Mouse (Mus musculus) forebrain, embryonic 13.5 days (tissue): ENCODE data around the gene Bbof1. TPM values are rescaled to one million over a fixed set of nuclear protein-coding genes. Genes with fewer than 3 reads are reported as not detected.

Experiments used
- ATAC-seq: fragments of 200-750 bp; cut with Nextera tagmentation; 2 replicates; pipeline ENCODE4 v1.8.0; 2017
- H3K27ac ChIP-seq: fragments of 300-500 bp; sonication (generic); 2 replicates; pipeline ENCODE4 v1.5.1; 2015; ENCODE audit warnings: inconsistent platforms, mild to moderate bottlenecking, moderate library complexity
- H3K27me3 ChIP-seq: fragments of 300-500 bp; sonication (generic); 2 replicates; pipeline ENCODE4 v1.6.1; 2015; ENCODE audit warnings: mild to moderate bottlenecking, inconsistent platforms
- H3K36me3 ChIP-seq: fragments of 300-500 bp; sonication (generic); 2 replicates; pipeline ENCODE4 v1.6.1; 2015; ENCODE audit warnings: mild to moderate bottlenecking, inconsistent platforms; ENCODE audit not compliant: poor library complexity, severe bottlenecking
- H3K4me1 ChIP-seq: fragments of 300-500 bp; sonication (generic); 2 replicates; pipeline ENCODE4 v1.6.1; 2015; ENCODE audit warnings: inconsistent platforms
- H3K4me2 ChIP-seq: fragments of 300-500 bp; sonication (generic); 2 replicates; pipeline ENCODE4 v1.6.1; 2015; ENCODE audit warnings: inconsistent platforms, mild to moderate bottlenecking, moderate library complexity
- H3K4me3 ChIP-seq: fragments of 300-500 bp; sonication (generic); 2 replicates; pipeline ENCODE4 v1.5.1; 2015; ENCODE audit warnings: mild to moderate bottlenecking, inconsistent platforms
- H3K9ac ChIP-seq: fragments of 300-500 bp; sonication (generic); 2 replicates; pipeline ENCODE4 v1.6.1; 2015; ENCODE audit warnings: mild to moderate bottlenecking, inconsistent platforms
- H3K9me3 ChIP-seq: fragments of 300-500 bp; sonication (generic); replicated peaks from 2 replicates; pipeline ENCODE4 v1.6.1; 2016; ENCODE audit warnings: inconsistent platforms
- WGBS: fragments of 180-500 bp; shearing (Covaris S2); methylation state at CpG from one replicate; pipeline ENCODE4 v1.1.7; 2015; 5-methylcytosine and 5-hydroxymethylcytosine counted together
- polyA plus RNA-seq: library from polyadenylated mRNA; unstranded; fragments of >200 nt; fragmentation: Nextera tagmentation; extraction: Ambion mirVana; gene quantifications from 2 replicates; pipeline ENCODE4 v1.2.1, GENCODE M21; 2015

Bbof1 gene
- polyA plus RNA-seq, 1 experiment from 2014 or later, result 2.6 TPM

DNA sequence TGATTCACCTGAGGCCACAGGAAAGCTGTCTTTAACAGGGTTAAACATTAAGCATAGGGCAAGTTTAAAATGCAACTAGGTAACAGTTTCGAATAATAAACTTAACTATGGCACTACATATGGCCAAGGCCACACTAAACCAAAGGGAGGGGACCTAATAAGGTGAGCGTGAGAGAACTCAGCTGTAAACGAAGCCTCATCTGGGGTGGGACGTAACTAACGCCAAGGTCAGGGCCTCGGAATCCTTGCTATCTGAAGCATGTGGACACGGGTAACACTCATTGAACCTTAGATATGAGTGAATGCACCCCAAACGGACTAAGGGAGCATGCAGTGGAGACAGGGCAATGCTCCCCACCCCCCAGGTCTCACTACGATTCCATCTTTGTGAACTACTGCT, 5.9 kb upstream of the Bbof1 start:
- H3K27me3 ChIP-seq, result no peaks in the 10 kb centered on the region
- H3K4me1 ChIP-seq, result peaks cover 4% of the 10 kb centered on the region
- H3K4me3 ChIP-seq, result no peak overlapping the region
- no peak overlapping the region for H3K27ac ChIP-seq
- WGBS, result 86% methylated on average over 9 of the region's 9 CpGs
- no peak overlapping the region for H3K9ac ChIP-seq
- H3K4me2 ChIP-seq, result no peak overlapping the region
- no peaks in the 10 kb centered on the region for H3K9me3 ChIP-seq
- no peak for ATAC-seq
- no peaks in the 10 kb centered on the region for H3K36me3 ChIP-seq

DNA sequence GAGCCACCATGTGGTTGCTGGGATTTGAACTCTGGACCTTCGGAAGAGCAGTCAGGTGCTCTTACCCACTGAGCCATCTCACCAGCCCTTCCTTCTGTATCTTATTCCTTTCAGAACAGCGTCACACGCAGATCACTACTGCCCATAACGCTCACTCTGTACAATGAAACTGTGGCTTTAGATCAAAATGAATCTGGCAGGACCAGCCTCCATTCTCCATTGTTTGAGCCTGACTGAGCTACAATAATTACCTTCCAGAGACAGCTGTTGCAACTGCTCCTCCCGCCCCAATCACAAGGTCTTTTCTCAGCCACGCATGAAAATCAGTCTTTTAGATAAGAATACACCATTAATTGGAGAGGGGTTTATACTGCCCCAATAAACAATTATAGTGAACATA, 4.3 kb upstream of the Bbof1 start:
- WGBS, result 51% methylated on average over 6 of the region's 6 CpGs
- H3K4me1 ChIP-seq, result peaks cover 10% of the 10 kb centered on the region

DNA sequence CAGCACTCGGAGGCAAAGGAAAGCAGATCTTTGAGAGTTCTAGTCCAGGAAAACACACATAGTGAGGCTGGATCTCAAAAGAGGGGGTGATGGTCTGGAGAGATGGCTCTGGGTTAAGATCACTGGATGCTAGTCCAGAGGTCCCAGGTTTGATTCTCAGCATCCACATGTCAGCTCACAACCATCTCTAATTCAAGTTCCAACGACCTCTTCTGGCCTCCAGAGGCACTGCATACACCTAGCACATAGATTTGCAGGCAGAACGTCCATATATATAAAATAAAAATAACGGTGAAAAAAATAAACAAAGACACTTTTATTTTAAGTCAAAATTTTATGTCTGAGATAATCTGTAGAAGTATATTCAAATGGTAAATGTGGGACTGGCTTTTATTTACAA, 1.6 kb upstream of the Bbof1 start:
- H3K9me3 ChIP-seq, result no peaks in the 10 kb centered on the region
- peaks cover 10% of the 10 kb centered on the region for H3K4me1 ChIP-seq
- H3K36me3 ChIP-seq, result no peaks in the 10 kb centered on the region
- H3K9ac ChIP-seq, result no peak overlapping the region
- peaks cover 7% of the 10 kb centered on the region; the same call in 1 of the 2 replicates for H3K27me3 ChIP-seq
- no peak overlapping the region for H3K27ac ChIP-seq
- no peak overlapping the region for H3K4me3 ChIP-seq
- WGBS, result 61% methylated on average over 4 of the region's 4 CpGs
- ATAC-seq, result no peak
- H3K4me2 ChIP-seq, result no peak overlapping the region

More for the DNA sequence above, 4.3 kb upstream of the Bbof1 start:
- H3K27ac ChIP-seq, result no peak overlapping the region
- no peaks in the 10 kb centered on the region for H3K36me3 ChIP-seq
- H3K27me3 ChIP-seq, result no peaks in the 10 kb centered on the region
- no peak overlapping the region for H3K4me2 ChIP-seq
- H3K4me3 ChIP-seq, result no peak overlapping the region
- no peaks in the 10 kb centered on the region for H3K9me3 ChIP-seq
- no peak for ATAC-seq
- H3K9ac ChIP-seq, result no peak overlapping the region

DNA sequence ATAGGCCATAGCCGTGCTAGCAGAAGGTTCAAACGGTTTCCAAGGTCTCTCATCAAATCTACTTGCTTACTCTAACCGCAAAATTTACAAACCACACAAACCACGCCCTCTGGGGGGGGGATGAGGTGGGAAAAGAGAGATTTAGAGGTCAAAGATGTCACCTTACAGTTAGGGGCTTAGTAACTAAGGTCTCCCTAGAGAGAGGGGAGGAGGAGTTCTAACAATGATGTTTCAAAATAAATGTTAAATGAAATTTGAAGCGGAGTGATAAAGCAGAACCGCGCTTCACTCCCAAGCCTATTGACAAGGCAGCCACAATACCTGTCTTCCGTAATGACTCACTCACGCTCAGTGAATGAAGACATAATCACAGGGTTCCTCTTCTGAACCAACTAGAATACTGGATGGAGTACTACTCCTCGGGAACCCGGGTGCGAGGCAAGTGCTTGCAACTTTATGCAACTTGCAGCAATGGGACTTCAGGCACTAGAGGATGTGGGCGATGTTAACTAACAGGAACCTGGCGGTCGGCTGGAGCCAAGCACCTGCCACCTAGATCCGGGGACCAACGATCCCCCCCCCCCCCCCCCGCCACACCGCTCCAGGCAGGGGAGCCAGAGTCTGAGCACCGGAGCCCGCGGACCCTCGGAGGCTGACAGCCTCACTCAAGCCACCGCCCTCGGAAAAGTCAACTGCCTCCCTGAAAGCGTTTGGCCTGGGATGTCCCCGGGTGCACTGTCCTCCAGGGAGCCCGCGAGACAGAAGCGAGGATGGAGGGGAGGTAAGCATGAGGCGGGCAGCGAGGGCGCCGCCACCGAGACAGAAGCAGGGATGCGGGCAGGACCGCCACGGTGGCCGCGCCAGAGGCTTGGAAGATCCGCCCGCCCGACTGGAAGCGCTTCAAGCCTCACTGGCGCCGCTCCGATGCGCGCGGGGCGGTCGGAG, 725 bp upstream of the Bbof1 start:
- Histone ChIP-seq H3K27ac (peak overlapping the region; percentile 76), H3K27me3 (peaks cover 7% of the 10 kb centered on the region; the same call in 1 of the 2 replicates), H3K9ac (peak overlapping the region; percentile 80), H3K36me3 (no peaks in the 10 kb centered on the region), H3K4me3 (peak overlapping the region; percentile 73), H3K9me3 (no peaks in the 10 kb centered on the region), H3K4me2 (peak overlapping the region; percentile 90), H3K4me1 (peaks cover 10% of the 10 kb centered on the region)
- 2% methylated on average over 45 of the region's 52 CpGs for WGBS
- ATAC-seq, result peak; percentile 76

DNA sequence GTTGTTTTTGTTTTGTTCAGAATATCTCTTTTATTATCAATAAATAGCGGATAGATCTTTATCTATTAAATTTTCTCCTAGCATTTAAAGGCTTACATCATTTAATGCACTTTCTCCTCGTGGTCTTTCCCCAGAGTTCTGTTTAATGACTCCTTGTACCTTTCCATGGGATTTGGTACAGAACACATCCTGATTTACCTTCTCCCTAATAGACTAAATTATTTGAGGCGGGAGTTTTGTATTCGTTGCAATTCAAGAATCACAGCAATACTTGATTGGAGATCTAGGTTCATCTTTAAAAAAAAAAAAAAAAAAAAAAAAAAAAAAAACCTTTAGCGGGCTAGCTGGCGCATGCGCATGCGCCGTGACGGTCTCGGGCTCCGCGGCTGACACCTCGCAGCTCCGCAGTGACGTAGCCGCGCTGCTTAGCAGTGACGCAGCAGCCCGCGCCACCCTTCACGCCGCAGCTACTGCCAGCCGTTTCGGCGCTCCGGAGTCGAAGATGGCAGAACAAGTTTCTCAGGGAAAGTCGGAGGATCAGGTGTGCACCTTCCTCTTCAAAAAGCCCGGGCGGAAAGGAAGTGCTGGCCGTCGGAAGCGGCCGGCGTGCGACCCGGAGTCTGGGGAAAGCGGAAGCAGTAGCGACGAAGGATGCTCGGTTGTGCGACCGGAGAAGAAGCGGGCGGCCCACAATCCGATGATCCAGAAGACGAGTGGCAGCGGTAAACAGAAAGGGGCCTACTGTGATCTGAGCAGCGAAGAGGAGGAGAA, 8.1 kb downstream of the Bbof1 start, which contains the start of gene Rnf113a2:
Gene Rnf113a2 (plus strand): TSS at position 363 of the 771 bp plus-strand sequence.
- H3K36me3 ChIP-seq, result no peaks in the 10 kb centered on the region
- H3K9me3 ChIP-seq, result 0 out of 2 replicates have a peak, but pooled peaks cover 5% of the 10 kb centered on the region
- H3K9ac ChIP-seq, result peak within 1 kb of the TSS; percentile 61
- no peaks in the 10 kb centered on the region for H3K27me3 ChIP-seq
- H3K4me3 ChIP-seq, result peak within 1 kb of the TSS; percentile 60
- peak within 1 kb of the TSS; percentile 65 for H3K4me2 ChIP-seq
- H3K4me1 ChIP-seq, result peaks cover 8% of the 10 kb centered on the region
- ATAC-seq, result peak; percentile 98
- WGBS, result 3% methylated on average over 50 of the region's 50 CpGs
- H3K27ac ChIP-seq, result peak within 1 kb of the TSS; percentile 74

DNA sequence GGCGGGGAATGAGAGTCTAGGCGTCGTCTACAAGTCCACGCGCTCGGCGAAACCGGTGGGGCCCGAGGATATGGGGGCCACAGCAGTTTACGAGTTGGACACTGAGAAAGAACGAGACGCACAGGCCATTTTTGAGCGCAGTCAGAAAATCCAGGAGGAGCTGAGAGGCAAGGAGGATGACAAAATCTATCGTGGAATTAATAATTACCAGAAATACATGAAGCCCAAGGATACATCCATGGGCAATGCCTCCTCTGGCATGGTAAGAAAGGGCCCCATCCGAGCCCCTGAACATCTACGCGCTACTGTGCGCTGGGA, 8.7 kb downstream of the Bbof1 start:
- 38% methylated on average over 18 of the region's 18 CpGs for WGBS
- H3K4me2 ChIP-seq, result peak overlapping the region; percentile 65
- H3K9me3 ChIP-seq, result 0 out of 2 replicates have a peak, but pooled peaks cover 5% of the 10 kb centered on the region
- peaks cover 8% of the 10 kb centered on the region for H3K4me1 ChIP-seq
- H3K27me3 ChIP-seq, result no peaks in the 10 kb centered on the region
- peak overlapping the region; percentile 61 for H3K9ac ChIP-seq
- peak overlapping the region; percentile 60 for H3K4me3 ChIP-seq
- no peaks in the 10 kb centered on the region for H3K36me3 ChIP-seq
- no peak for ATAC-seq
- H3K27ac ChIP-seq, result peak overlapping the region; percentile 74

DNA sequence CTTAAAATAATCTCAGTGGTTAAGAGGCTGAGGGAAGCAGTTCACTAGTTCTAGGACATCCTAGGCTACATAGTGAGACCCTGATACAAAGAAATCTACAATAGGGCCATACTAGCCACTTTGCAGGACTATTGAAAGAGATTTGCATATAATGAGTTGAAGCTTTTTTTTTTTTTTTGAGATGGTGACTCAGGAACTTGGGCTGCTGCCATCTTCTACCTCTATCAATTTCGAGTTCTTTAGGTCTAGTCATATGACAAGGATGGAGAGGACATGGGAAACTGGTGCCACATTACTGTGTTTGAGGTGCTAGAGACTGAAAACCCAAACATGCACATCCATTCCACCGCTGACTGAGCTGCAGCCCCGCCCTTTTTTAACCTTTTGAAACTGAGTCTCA, 15.1 kb downstream of the Bbof1 start:
- no peaks in the 10 kb centered on the region for H3K27me3 ChIP-seq
- no peak for ATAC-seq
- 53% methylated on average over 3 of the region's 3 CpGs for WGBS
- no peak overlapping the region for H3K27ac ChIP-seq
- H3K4me2 ChIP-seq, result no peak overlapping the region
- no peaks in the 10 kb centered on the region for H3K4me1 ChIP-seq
- no peak overlapping the region for H3K9ac ChIP-seq
- H3K4me3 ChIP-seq, result no peak overlapping the region
- no peaks in the 10 kb centered on the region for H3K9me3 ChIP-seq
- H3K36me3 ChIP-seq, result no peaks in the 10 kb centered on the region

DNA sequence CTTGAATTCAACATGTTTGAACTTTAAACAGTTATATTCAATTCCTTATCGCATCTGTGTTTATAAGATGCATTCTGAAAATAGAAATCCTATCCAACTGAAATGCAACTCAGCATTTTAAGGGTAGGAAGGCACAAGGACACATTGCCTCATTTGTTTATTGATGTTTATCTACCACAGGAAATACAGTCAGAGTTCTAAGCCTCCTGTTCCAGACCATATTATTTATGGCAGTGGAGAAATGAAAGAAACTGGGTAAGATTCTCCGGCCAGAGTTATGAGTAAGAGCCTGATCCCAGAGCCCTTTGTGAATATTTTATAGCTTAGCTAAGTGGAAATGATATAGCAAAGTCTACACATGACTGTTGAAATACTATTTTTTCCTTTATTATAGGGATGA, 21.0 kb downstream of the Bbof1 start:
- no peak overlapping the region for H3K4me3 ChIP-seq
- H3K27ac ChIP-seq, result no peak overlapping the region
- H3K4me1 ChIP-seq, result no peaks in the 10 kb centered on the region
- no peak for ATAC-seq
- no peak overlapping the region for H3K4me2 ChIP-seq
- no peaks in the 10 kb centered on the region for H3K27me3 ChIP-seq
- peaks cover 14% of the 10 kb centered on the region for H3K36me3 ChIP-seq
- no peaks in the 10 kb centered on the region for H3K9me3 ChIP-seq
- H3K9ac ChIP-seq, result no peak overlapping the region
- 96% methylated on average over 2 of the region's 2 CpGs for WGBS

DNA sequence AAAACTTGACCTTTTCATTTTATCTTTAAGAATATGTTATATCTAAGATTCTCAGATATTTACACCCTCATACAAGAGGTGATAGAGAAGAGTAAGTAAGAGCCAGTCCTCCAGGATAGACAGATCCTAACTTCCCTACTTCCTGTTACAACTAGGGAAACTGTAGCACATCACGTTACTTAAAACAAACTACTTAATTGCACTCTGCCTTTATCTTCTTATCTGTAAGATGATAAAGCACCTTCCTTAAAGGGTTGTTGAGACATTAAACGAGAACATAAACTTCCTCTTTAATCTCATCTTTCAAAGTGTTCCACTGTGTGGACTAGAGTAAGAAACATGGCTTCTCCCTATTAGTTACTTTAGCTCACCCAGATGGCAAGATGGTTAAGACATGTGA, 29.8 kb downstream of the Bbof1 start:
- Histone ChIP-seq H3K9me3 (no peaks in the 10 kb centered on the region), H3K4me1 (no peaks in the 10 kb centered on the region), H3K4me2 (no peak overlapping the region), H3K9ac (no peak overlapping the region), H3K27me3 (no peaks in the 10 kb centered on the region), H3K36me3 (peaks cover 1% of the 10 kb centered on the region; the same call in 1 of the 2 replicates), H3K4me3 (no peak overlapping the region), H3K27ac (no peak overlapping the region)
- WGBS, result 82% methylated on average over 2 of the region's 2 CpGs
- ATAC-seq, result no peak

DNA sequence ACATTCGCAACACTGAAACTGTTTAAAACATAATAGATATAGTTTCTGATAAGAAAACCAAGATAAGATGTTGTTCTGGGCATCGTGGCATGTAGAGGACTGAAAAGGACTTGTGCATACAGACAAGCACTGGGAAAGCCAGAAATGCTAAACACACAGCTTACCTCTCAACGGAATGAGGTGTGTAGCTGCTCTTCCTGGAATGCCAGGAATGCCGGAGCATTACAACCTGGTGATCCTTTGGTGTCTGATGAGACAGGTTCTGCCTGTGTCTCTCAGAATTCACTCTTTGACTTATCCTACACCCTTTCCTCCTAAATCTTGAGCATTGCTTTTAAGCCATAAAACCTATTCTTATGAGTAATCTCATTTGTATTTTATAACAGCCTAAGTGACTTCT, 33.7 kb downstream of the Bbof1 start:
- Histone ChIP-seq H3K4me3 (no peak overlapping the region), H3K4me2 (no peak overlapping the region), H3K36me3 (no peaks in the 10 kb centered on the region), H3K9me3 (no peaks in the 10 kb centered on the region), H3K4me1 (no peaks in the 10 kb centered on the region), H3K27me3 (peaks cover 4% of the 10 kb centered on the region; the same call in 1 of the 2 replicates), H3K9ac (no peak overlapping the region), H3K27ac (no peak overlapping the region)
- 70% methylated on average over 4 of the region's 4 CpGs for WGBS
- no peak for ATAC-seq

DNA sequence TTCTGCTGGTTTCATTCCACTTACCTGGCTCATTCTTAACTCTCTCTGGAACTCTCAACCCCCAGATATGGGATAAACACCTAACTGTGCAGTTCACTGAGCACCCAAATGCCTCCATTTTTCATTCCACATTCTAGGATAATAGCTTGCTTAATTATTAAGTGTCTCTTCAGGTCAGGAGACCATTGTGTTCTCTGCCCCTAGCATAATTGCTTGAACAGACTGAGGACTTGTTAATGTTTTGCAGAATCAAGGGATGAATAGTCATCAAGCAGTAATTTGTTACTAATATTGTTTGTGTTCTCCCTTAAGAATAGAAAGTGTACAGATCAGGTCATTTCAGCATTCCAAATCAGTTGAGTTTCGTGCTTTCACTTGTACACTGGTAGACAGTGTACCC, 38.5 kb downstream of the Bbof1 start:
- H3K4me3 ChIP-seq, result no peak overlapping the region
- WGBS, result 66% methylated on average over 1 of the region's 1 CpGs

DNA sequence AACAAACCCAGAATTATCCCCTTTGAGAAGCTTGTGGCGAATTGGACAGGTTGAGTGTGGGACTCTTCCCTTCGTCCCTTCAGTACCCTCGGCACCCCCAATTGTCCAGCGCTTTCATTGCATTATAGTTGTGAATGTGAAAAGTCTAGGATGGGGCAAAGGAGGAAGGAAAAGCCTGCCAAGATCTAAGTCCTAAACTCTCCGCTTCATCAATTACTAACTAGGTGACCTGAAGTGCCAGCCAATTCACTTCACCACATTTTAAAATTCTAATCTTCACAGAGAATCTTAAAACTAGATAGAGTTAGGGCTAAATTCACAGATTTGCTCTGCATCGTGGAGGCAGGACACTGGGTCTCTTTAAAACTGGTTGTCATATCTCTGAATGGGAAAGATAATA, 39.3 kb downstream of the Bbof1 start:
- Histone ChIP-seq H3K27me3 (peaks cover 4% of the 10 kb centered on the region; the same call in 1 of the 2 replicates), H3K9ac (no peak overlapping the region), H3K9me3 (no peaks in the 10 kb centered on the region), H3K4me1 (peaks cover 23% of the 10 kb centered on the region), H3K4me2 (no peak overlapping the region), H3K27ac (no peak overlapping the region), H3K4me3 (no peak overlapping the region), H3K36me3 (no peaks in the 10 kb centered on the region)
- 79% methylated on average over 6 of the region's 6 CpGs for WGBS
- ATAC-seq, result no peak

More for the DNA sequence above, 38.5 kb downstream of the Bbof1 start:
- no peak overlapping the region for H3K4me2 ChIP-seq
- no peak for ATAC-seq
- peaks cover 16% of the 10 kb centered on the region for H3K4me1 ChIP-seq
- H3K9ac ChIP-seq, result no peak overlapping the region
- no peak overlapping the region for H3K27ac ChIP-seq
- H3K27me3 ChIP-seq, result peaks cover 4% of the 10 kb centered on the region; the same call in 1 of the 2 replicates
- no peaks in the 10 kb centered on the region for H3K36me3 ChIP-seq
- no peaks in the 10 kb centered on the region for H3K9me3 ChIP-seq
